Mouse (Mus musculus): Measurements from ENCODE around the gene Mfsd6l. TPM values are rescaled to one million over a fixed set of nuclear protein-coding genes. Genes with fewer than 3 reads are reported as not detected.

Gene Mfsd6l
- polyA plus RNA-seq (2015; fragmentation: Nextera tagmentation; extraction: Ambion mirVana), result 0.13 and 0.24 TPM in 2 replicates

GRCm38 (mm10) chr11:68555918-68556584 is at the start of gene Mfsd6l:
Gene Mfsd6l, plus strand, starts transcription at chr11:68556186.

GRCm38 (mm10) chr11:68586721-68587120 is 30.7 kb downstream of the Mfsd6l start, which contains the start of gene Ccdc42:
Gene Ccdc42, plus strand, starts transcription at chr11:68587021.

Other genes with a start within 250 kb of the Mfsd6l start
- gene Ntn1, start 155.4 kb upstream of the Mfsd6l start, polyA plus RNA-seq (2015; fragmentation: Nextera tagmentation; extraction: Ambion mirVana), result 0.67 and 1.0 TPM in 2 replicates
- 3.2 and 4.2 TPM in 2 replicates for gene Pik3r5, start 124.1 kb upstream of the Mfsd6l start, polyA plus RNA-seq (2015; fragmentation: Nextera tagmentation; extraction: Ambion mirVana)
- 8.2 and 8.3 TPM in 2 replicates for gene Pik3r6, start 53.2 kb upstream of the Mfsd6l start, polyA plus RNA-seq (2015; fragmentation: Nextera tagmentation; extraction: Ambion mirVana)
- gene Ccdc42, start 30.8 kb downstream of the Mfsd6l start, polyA plus RNA-seq (2015; fragmentation: Nextera tagmentation; extraction: Ambion mirVana), result 0.89 and 1.6 TPM in 2 replicates
- gene Myh10, start 135.4 kb downstream of the Mfsd6l start, polyA plus RNA-seq (2015; fragmentation: Nextera tagmentation; extraction: Ambion mirVana), result 40.0 and 42.0 TPM in 2 replicates